Mouse (Mus musculus) myocyte (in vitro differentiated cells): ENCODE measurements around the gene Tmsb15b1.
"Not testable (repeated sequence)": the region's sequence is repeated elsewhere in the genome, so short reads cannot be mapped to it uniquely, and the experiment has no call there.

Experiments used
- E2F4 ChIP-seq: IDR thresholded peaks from one replicate; pipeline ENCODE4 v1.6.1; 2011; ENCODE audit warnings: mild to moderate bottlenecking, control low read depth, moderate library complexity; ENCODE audit not compliant: insufficient read depth
- MYOG ChIP-seq, 3 experiments: IDR thresholded peaks; one replicate each; pipeline ENCODE4 v1.6.1; 2011; ENCODE audit warnings: control low read depth in 2 of 3, low read depth in 2 of 3, mild to moderate bottlenecking in 2 of 3; ENCODE audit not compliant: insufficient read length in 2 of 3, control insufficient read depth in 1 of 3, insufficient read depth in 1 of 3
- POLR2A ChIP-seq: IDR thresholded peaks from one replicate; pipeline ENCODE4 v1.6.1; 2011; ENCODE audit warnings: low read depth, mild to moderate bottlenecking, control low read depth, moderate library complexity; ENCODE audit not compliant: insufficient read length
- TCF12 ChIP-seq: IDR thresholded peaks from one replicate; pipeline ENCODE4 v1.6.1; 2011; ENCODE audit warnings: mild to moderate bottlenecking, control low read depth; ENCODE audit not compliant: poor library complexity, insufficient read depth, severe bottlenecking

DNA sequence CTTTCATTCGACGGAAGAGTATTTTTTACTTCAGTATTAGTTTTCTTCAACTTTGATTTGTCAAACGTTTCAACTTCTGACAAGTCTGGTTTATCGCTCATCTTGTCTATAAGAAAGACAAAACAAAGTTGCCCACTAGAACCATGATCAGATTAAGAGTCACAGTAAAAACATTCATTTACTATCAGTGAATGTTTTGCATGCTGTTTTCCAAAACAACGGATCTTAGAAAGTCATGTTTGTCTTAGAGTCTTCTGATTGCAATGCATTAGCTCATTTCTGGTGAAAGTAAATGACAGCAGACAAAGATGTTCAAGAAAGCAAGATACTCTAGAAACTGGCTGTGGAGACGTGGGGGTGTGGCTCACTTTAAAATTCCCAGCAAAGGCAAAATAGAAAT, 1.3 kb downstream of the Tmsb15b1 start, which contains the start of gene Tmsb15b2:
- TF ChIP-seq POLR2A; E2F4; MYOG (IDR thresholded peaks at IDR 0.05; ENCODE audit: control insufficient read depth in 1 of 3, insufficient read depth in 1 of 3, insufficient read length in 2 of 3, low read depth in 2 of 3); TCF12: not testable (repeated sequence)
